Mouse (Mus musculus): ENCODE data around the gene 9430015G10Rik. TPM values are rescaled to one million over a fixed set of nuclear protein-coding genes. Genes with fewer than 3 reads are reported as not detected.
A peak's percentile ranks its signal among the peaks of the same experiment; 100 is the strongest.

9430015G10Rik gene
- total RNA-seq (2021) = 1 to 10 TPM; 3.2 to 4.1 TPM
- long read RNA-seq, experiment 1, partial matches to known transcripts = 0 of 4 reads
- long read RNA-seq, experiment 1, other reads (novel, unspliced or antisense) = 1 of 4 reads
- long read RNA-seq, experiment 2, partial matches to known transcripts = 0 of 4 reads
- long read RNA-seq, experiment 2, other reads (novel, unspliced or antisense) = 2 of 4 reads

DNA sequence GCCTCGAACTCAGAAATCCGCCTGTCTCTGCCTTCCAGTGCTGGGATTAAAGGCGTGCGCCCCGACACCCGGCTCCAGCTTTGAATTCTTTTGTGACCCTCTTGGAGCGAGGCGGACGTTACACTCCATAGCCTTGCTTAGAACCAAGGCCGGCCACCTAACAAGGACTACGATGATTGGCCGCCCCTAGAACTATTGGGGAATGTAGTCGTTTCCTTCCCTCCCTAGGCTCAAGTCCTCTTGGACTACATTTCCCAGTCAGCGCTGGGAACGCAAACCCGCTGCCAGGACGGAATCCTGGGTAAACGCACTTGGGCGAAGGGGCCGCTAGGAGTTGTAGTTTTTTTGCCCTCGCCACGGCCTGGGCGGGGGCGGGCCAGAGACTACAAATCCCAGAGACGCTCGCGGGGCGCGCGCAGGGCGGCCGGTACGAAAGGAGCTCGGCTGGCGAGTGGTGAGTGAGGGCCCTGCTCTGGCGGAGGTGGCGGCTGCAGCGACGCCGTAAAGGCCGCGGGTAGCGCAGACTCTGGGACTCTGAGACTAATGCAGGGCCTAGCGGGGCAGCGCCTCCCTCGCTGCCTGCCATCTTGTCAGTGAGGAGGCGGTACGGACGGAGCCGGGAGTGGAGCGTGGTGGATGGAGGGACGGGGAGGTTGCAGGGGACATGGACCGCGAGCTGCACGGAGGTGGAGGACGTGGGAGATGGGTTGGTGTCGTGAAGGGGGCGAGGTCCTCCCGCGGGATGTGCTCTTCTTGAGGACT, at the start of gene 9430015G10Rik:
9430015G10Rik (plus strand) TSS at position 413 of the 762 bp plus-strand sequence.
- intact Hi-C loops (cut with DNase I; ENCODE audit: low total_unique reads) = loop anchor here (5.0 kb wide), 1 partner anchor 83 kb away; no protein-coding TSS in a partner anchor

DNA sequence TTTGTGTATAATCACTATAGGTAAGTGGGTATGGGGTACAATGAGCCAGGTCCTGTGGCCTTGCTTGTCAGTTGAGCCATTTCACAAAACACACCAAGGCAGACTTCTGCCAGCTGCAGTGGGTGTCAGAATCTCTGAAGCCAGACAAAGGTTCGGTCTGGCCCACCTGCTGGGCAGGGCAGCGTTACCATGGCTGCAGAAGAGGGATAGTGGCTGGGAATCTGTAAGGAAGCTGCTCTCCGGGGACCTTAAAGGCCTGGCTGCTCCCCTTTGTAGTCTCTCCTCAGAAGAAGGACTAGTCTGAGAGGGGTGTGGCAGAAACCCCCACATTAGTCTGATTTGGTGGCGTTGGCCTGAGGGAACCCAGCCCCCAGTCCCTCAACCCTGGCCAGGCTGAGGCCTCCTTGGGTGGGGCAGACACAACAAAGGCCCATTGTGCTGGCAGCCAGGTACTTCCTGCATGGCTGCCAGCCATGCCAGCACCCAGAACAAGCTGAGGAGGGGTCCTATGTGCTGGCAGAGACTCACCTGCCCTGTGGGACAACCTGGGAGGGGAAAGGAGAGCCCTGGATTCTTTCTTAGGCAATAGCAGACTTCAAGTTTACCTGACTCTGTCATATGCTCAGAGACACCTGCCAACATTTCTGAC, 45.8 kb upstream of the 9430015G10Rik start:
- intact Hi-C loops (cut with DNase I; ENCODE audit: low total_unique reads) = no loop called here
- DNase-seq = no peak

More for the DNA sequence above, at the start of gene 9430015G10Rik:
- DNase-seq = peak; percentile 98

GRCm38 (mm10) chr4:156064510-156064897, 45.3 kb upstream of the 9430015G10Rik start:
- intact Hi-C loops (cut with DNase I; ENCODE audit: low total_unique reads) = no loop called here
- no peak for DNase-seq

- DNase-seq = no peak
- intact Hi-C loops (cut with DNase I; ENCODE audit: low total_unique reads) = no loop called here
Measured at GRCm38 (mm10) chr4:156065156-156065894, 44.5 kb upstream of the 9430015G10Rik start.

GRCm38 (mm10) chr4:156067256-156067949, 42.4 kb upstream of the 9430015G10Rik start:
- intact Hi-C loops (cut with DNase I; ENCODE audit: low total_unique reads) = no loop called here
- no peak for DNase-seq

GRCm38 (mm10) chr4:156069701-156070100, 40.1 kb upstream of the 9430015G10Rik start:
- no peak for DNase-seq
- intact Hi-C loops (cut with DNase I; ENCODE audit: low total_unique reads) = no loop called here

GRCm38 (mm10) chr4:156070276-156070675, 39.5 kb upstream of the 9430015G10Rik start:
- DNase-seq = no peak
- intact Hi-C loops (cut with DNase I; ENCODE audit: low total_unique reads) = no loop called here

- DNase-seq = no peak
- intact Hi-C loops (cut with DNase I; ENCODE audit: low total_unique reads) = no loop called here
Measured at GRCm38 (mm10) chr4:156070716-156071115, 39.1 kb upstream of the 9430015G10Rik start.

GRCm38 (mm10) chr4:156076911-156077382, 32.8 kb upstream of the 9430015G10Rik start:
- intact Hi-C loops (cut with DNase I; ENCODE audit: low total_unique reads) = no loop called here
- no peak for DNase-seq

GRCm38 (mm10) chr4:156077499-156078301, 32.1 kb upstream of the 9430015G10Rik start:
- intact Hi-C loops (cut with DNase I; ENCODE audit: low total_unique reads) = no loop called here
- DNase-seq = peak; percentile 21

DNA sequence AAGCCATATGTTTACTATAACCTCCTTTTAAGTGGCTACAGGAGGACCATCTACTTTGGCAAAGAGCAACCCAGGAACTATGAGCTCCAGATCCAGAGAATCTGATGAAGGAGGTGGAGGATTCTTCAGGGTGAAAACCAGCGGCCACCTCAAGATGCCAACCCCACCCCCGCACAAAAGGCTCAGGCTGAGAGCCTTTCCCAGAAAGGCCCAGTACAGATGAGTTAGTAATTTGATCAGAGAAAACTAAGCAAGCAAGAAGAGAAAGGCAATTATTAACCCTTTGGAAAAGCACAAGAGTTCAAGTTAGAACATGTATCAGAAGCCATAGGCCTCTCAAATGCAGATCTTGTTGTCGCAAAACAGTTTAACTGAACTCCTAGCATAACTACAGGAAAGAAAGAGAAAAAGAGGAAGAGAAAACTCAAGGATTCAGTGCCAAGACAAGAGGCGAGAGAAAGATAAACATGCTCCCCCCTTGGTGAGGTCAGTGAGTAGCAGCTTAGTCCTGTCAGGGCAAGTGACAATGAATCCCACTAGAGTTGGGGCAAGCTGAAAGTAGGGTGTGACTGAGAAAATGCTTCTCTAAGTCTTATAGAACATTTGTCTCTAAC, 27.1 kb upstream of the 9430015G10Rik start:
- intact Hi-C loops (cut with DNase I; ENCODE audit: low total_unique reads) = no loop called here
- DNase-seq = no peak

DNA sequence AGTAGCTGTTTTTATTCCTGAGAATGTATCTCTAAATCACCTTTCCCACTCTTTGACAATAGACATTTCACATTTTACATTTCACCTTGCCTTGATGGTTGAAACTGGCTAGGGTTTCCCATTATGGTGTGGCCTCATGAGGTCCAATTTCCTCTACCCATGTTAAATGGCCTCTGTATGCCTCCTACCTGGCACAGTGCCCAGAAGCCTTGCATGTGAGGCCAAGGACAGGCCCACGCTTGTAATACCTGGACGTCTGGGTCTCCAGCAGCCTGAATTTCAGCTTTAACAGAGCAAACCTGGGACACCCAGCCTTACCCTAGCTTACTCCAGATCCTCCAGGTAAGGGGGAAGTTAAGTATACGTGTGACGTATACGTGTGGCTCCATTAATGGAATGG, 26.4 kb upstream of the 9430015G10Rik start:
- intact Hi-C loops (cut with DNase I; ENCODE audit: low total_unique reads) = no loop called here
- DNase-seq = no peak

- intact Hi-C loops (cut with DNase I; ENCODE audit: low total_unique reads) = no loop called here
- no peak for DNase-seq
Measured at GRCm38 (mm10) chr4:156084096-156084879, 25.5 kb upstream of the 9430015G10Rik start.

- intact Hi-C loops (cut with DNase I; ENCODE audit: low total_unique reads) = no loop called here
- no peak for DNase-seq
Measured at GRCm38 (mm10) chr4:156085256-156085655, 24.5 kb upstream of the 9430015G10Rik start.

DNA sequence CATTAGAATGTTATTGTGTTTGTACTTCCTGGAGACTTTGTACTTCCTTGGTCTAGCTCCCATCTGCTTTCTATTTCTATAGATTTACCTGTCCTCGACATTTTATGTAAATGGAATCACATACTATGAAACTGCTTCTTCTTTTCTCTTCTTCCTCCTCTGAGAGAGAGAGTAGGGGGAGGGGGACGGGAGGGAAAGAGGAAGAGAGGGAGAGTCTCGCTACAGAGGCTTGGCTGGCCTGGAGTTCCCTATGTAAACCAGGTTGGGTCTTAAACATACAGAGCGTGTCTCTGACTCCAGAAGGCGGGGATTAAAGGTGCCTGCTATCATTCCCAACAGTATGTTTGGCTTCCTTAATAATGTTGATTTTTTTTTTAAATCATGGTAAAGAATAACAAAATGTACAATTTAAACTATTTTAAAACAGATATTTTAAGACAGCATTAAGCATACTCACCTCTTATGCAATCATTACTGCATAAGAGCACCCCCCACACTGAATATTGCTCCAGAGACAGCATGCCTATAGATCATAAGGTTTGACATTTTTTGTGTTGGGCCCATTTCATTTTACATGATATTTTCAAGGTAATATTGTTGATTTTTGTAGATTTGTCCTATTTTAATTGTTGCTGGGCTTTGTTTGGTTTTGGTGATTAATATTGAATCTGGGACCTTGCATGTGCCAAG, 22.2 kb upstream of the 9430015G10Rik start:
- intact Hi-C loops (cut with DNase I; ENCODE audit: low total_unique reads) = no loop called here
- no peak for DNase-seq

DNA sequence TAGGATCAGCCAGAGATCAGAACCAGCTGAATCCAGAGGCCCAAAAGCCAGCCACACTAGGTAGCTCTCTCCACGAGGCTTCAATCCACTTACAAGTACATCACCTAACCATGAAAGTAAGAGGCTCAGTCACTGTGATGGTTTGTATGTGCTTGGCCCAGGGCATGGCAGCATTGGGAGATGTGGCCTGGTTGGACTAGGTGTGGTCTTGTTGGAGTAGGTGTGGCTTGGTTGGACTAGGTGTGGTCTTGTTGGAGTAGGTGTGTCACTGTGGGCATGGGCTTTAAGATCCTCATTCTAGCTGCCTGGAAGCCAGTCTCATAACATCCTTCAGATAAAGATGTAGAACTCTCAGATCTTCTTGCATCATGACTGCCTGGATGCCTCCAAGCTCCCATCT, 18.5 kb upstream of the 9430015G10Rik start:
- intact Hi-C loops (cut with DNase I; ENCODE audit: low total_unique reads) = no loop called here
- DNase-seq = no peak

GRCm38 (mm10) chr4:156092765-156093164, 17.0 kb upstream of the 9430015G10Rik start:
- DNase-seq = no peak
- intact Hi-C loops (cut with DNase I; ENCODE audit: low total_unique reads) = no loop called here
